Mouse (Mus musculus) intestine, embryonic 16.5 days (tissue): ENCODE data around the gene Lingo2. TPM values are rescaled to one million over a fixed set of nuclear protein-coding genes. Genes with fewer than 3 reads are reported as not detected.

Experiments used
- ATAC-seq: fragments of 200-750 bp; cut with Nextera tagmentation; 2 replicates; pipeline ENCODE4 v1.8.0; 2017; ENCODE audit warnings: moderate TSS enrichment, moderate library complexity
- H3K27ac ChIP-seq: fragments of 300-500 bp; sonication (generic); 2 replicates; pipeline ENCODE4 v1.5.1; 2014; ENCODE audit warnings: mild to moderate bottlenecking, low read length
- H3K27me3 ChIP-seq: fragments of 300-500 bp; sonication (generic); replicated peaks from 2 replicates; pipeline ENCODE4 v1.6.1; 2014; ENCODE audit warnings: low read length, control low read depth, mixed read lengths; ENCODE audit not compliant: control insufficient read depth, insufficient read depth
- H3K36me3 ChIP-seq: fragments of 300-500 bp; sonication (generic); 2 replicates; pipeline ENCODE4 v1.6.1; 2014; ENCODE audit warnings: low read length, control low read depth; ENCODE audit not compliant: control insufficient read depth, insufficient read depth
- H3K4me1 ChIP-seq: fragments of 300-500 bp; sonication (generic); 2 replicates; pipeline ENCODE4 v1.6.1; 2014; ENCODE audit warnings: low read length, control low read depth, mixed read lengths; ENCODE audit not compliant: control insufficient read depth, insufficient read depth
- H3K4me2 ChIP-seq: fragments of 300-500 bp; sonication (generic); 2 replicates; pipeline ENCODE4 v1.6.1; 2014; ENCODE audit warnings: low read depth, low read length, control low read depth
- H3K4me3 ChIP-seq: fragments of 300-500 bp; sonication (generic); 2 replicates; pipeline ENCODE4 v1.5.1; 2014; ENCODE audit warnings: mild to moderate bottlenecking, low read length
- H3K9ac ChIP-seq: fragments of 300-500 bp; sonication (generic); 2 replicates; pipeline ENCODE4 v1.6.1; 2014; ENCODE audit warnings: low read depth, low read length
- H3K9me3 ChIP-seq: fragments of 300-500 bp; sonication (generic); 2 replicates; pipeline ENCODE4 v1.6.1; 2016; ENCODE audit warnings: low read length, control low read depth; ENCODE audit not compliant: control insufficient read depth
- WGBS: fragments of 180-500 bp; shearing (Covaris S2); extraction: QIAGEN DNeasy Blood & Tissue Kit; methylation state at CpG from one replicate; pipeline ENCODE4 v1.1.7; 2014; 5-methylcytosine and 5-hydroxymethylcytosine counted together
- polyA plus RNA-seq: library from polyadenylated mRNA; unstranded; fragments of >200 nt; fragmentation: Nextera tagmentation; extraction: Ambion mirVana; gene quantifications from 2 replicates; pipeline ENCODE4 v1.2.1, GENCODE M21; 2015

Gene Lingo2
- polyA plus RNA-seq, 1 experiment from 2014 or later: 0.65 TPM

DNA sequence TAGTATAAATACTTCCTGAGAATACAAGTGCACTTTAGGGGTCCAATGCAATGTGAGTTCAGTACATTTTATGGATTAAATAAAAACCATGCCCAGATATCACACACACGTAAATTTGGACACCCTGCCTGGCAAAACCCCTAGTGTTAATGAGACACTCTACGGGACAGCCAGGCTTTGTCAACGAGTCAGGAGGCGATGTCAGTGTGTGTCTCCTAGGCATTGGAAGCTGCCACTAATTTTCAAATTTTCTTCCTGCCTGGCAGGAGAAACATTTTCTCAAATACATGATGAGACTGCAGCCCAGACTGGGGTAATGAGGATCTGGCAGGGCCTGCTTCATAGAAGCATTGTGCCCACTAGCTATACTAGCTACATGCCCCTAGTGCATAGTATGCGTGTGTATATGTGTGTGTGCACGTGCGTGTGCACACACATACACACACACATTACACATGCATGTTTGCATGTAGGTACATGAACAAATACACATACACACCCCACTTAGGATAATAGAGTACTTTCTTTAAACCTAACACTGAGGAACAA lies 1128.2 kb downstream of the Lingo2 start:
- Histone ChIP-seq H3K9ac (no peak overlapping the region), H3K4me1 (no peaks in the 10 kb centered on the region), H3K4me2 (no peak overlapping the region), H3K36me3 (no peaks in the 10 kb centered on the region), H3K9me3 (no peaks in the 10 kb centered on the region), H3K27ac (no peak overlapping the region), H3K4me3 (no peak overlapping the region), H3K27me3 (no peaks in the 10 kb centered on the region)
- ATAC-seq: no peak
- WGBS: 91% methylated on average over 7 of the region's 7 CpGs

DNA sequence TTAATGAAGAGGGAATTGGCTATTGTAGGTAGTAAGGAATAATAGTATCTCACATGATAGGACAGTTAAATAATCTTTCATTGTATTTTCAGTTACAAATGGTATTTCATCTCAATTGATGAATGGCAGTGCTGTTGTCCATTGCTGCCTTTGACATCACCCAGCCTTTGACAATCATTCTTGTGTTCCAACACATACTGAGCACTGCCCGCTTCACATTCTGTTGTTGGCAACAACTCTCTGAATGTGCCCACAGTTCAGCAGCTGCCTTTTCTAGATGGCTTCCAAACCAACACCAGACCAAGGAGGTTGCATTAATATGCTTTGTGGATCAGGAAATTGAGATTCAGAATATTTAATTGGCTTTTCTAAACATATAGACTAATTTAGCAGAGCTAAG lies 1130.8 kb downstream of the Lingo2 start:
- no peak overlapping the region for H3K9ac ChIP-seq
- no peaks in the 10 kb centered on the region for H3K36me3 ChIP-seq
- WGBS: 94% methylated on average over 1 of the region's 1 CpGs
- ATAC-seq: no peak
- H3K27me3 ChIP-seq: no peaks in the 10 kb centered on the region
- no peak overlapping the region for H3K4me2 ChIP-seq
- no peak overlapping the region for H3K27ac ChIP-seq
- H3K4me1 ChIP-seq: no peaks in the 10 kb centered on the region
- no peak overlapping the region for H3K4me3 ChIP-seq
- H3K9me3 ChIP-seq: no peaks in the 10 kb centered on the region

DNA sequence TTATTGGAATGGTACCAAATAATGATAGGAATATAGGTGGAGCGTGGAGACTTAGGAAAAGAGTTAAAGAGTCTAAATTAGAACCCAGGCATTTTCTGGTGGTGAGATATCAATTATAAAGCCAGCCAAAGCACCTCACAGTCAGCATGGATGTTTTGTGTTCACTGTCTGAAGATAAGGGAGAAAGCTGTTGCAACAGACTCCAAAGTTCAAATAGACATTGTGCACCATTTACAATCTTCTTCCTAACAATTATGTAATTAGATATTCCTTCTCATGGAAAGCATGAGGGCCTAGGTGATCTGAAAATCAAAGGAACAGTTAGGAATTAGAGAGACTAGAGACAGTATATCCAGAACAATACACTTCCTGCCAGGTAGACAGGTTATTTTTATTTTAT lies 1136.8 kb downstream of the Lingo2 start:
- Histone ChIP-seq H3K9me3 (no peaks in the 10 kb centered on the region), H3K27ac (no peak overlapping the region), H3K9ac (no peak overlapping the region), H3K36me3 (no peaks in the 10 kb centered on the region), H3K27me3 (no peaks in the 10 kb centered on the region), H3K4me1 (no peaks in the 10 kb centered on the region), H3K4me2 (no peak overlapping the region), H3K4me3 (no peak overlapping the region)
- WGBS: 90% methylated on average over 1 of the region's 1 CpGs
- peak; percentile 86 for ATAC-seq

DNA sequence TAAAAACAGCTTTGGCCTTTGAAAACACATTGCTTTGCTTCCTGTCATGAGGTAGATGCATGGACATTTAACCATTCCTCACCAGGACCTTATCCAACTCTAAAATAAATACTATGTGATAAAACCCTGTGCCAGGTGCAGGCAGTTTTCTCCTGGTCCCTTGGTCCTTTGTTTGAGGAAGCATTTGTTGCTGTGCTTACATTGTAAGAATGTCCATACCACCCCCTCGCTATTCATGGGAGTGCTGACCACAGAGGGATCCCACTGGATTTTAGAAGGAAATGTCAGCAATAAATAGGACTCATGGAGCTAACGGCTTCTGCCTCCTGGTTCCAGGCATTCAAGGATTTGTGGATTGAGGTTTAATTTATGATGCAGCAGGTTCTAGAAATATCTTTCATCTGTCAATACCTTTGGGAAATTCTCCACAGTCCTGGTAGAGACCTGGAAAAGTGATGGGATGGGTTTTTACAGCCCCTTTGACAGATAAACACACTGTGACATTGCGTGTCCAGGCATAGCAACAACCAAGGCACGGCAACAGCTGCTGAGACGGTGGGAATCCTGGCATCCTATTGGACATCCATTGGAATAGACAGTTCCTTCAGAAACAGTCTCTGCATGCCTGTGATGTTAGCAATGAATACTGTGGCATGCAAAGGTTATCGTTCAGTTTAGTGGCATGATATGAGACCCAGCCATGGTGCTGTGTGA lies 1143.9 kb downstream of the Lingo2 start:
- H3K4me3 ChIP-seq: no peak overlapping the region
- H3K27ac ChIP-seq: no peak overlapping the region
- no peaks in the 10 kb centered on the region for H3K36me3 ChIP-seq
- no peak overlapping the region for H3K4me2 ChIP-seq
- H3K4me1 ChIP-seq: no peaks in the 10 kb centered on the region
- no peak overlapping the region for H3K9ac ChIP-seq
- no peaks in the 10 kb centered on the region for H3K27me3 ChIP-seq
- ATAC-seq: no peak
- H3K9me3 ChIP-seq: no peaks in the 10 kb centered on the region
- WGBS: 65% methylated on average over 6 of the region's 6 CpGs

DNA sequence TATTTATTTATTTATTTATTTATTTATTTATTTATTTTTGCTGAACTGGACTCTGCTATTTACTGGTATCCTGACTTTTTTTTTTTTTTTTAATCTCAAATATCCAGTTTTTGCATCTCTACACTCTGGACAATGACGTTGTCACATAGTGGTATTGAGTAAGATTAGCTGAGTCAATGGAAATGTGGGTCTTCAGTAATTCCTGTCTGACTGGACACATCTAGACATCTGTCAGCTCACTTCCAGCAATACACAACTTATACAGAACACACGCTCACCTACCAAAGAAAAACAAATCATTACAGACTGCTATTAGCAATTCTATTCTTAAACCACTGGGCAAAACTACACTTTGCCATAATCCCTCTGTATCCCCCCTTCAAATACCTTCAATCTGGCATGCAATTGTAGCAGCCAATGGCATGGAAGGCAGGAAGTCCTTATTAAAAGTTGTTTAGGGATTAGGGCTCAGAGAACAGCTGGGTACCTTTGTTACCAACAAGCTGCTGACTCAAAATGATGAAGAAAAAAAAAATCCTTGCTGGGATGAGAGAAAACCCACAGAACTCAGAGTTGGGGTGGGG lies 1144.6 kb downstream of the Lingo2 start:
- ATAC-seq: no peak
- Histone ChIP-seq H3K4me1 (no peaks in the 10 kb centered on the region), H3K9ac (no peak overlapping the region), H3K4me2 (no peak overlapping the region), H3K36me3 (no peaks in the 10 kb centered on the region), H3K4me3 (no peak overlapping the region), H3K27me3 (no peaks in the 10 kb centered on the region), H3K27ac (no peak overlapping the region), H3K9me3 (no peaks in the 10 kb centered on the region)
- WGBS: 84% methylated on average over 2 of the region's 2 CpGs

DNA sequence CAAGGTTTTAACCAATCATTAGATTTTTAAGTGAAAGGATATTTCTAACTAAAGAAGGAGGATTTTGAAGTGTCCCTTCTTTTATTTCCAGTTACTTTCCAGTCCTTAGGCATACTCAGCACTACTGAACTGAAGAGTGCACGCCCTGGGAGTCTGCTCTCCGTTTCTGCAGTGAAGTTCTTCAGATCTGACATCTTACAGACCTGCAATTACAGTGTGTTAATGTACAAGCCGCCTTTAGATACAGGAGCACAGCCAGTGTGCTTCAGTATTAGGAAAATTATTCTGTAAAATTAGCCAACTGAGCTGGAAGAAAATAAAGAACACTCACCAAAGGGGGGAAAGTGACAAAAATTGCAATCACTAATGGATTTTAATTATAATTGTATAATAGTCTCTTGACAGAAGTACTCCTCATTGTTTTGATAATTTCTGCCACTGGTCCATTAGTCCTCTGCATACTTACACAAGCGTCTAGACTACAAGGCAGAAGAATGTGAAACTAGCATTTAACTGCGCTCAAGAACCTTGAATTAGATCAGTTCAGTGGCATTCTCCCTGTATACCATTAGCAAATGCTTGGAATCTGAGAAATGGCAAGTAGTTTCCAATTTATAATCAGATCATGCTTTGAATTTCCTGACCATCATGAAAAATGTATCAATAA lies 1167.2 kb downstream of the Lingo2 start:
- Histone ChIP-seq H3K36me3 (no peaks in the 10 kb centered on the region), H3K9me3 (no peaks in the 10 kb centered on the region), H3K9ac (no peak overlapping the region), H3K27ac (no peak overlapping the region), H3K4me3 (no peak overlapping the region), H3K4me2 (no peak overlapping the region), H3K4me1 (no peaks in the 10 kb centered on the region), H3K27me3 (no peaks in the 10 kb centered on the region)
- WGBS: 55% methylated on average over 5 of the region's 5 CpGs
- no peak for ATAC-seq

DNA sequence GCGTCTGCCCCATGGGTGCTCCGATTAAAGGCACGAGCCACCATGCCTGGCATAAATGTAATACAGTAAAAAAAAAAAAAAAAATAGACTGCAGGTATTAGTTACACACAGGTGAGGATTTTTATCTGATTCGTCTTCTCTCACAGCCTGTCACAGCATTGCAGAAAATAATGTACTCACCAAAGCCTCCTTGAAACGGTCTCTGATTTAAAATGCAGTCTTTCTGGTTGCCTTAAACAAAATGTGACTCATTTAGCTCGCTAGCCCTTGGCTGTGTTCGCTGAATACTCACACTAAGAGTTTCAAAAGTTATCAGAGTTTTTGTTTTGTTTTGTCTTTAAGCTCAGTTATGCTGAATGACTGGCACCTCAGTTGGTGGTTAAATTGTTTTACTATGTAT lies 1180.7 kb downstream of the Lingo2 start:
- Histone ChIP-seq H3K9me3 (no peaks in the 10 kb centered on the region), H3K27me3 (no peaks in the 10 kb centered on the region), H3K36me3 (no peaks in the 10 kb centered on the region), H3K27ac (no peak overlapping the region), H3K4me1 (no peaks in the 10 kb centered on the region), H3K4me3 (no peak overlapping the region), H3K9ac (no peak overlapping the region), H3K4me2 (no peak overlapping the region)
- no peak for ATAC-seq
- WGBS: 82% methylated on average over 7 of the region's 7 CpGs

DNA sequence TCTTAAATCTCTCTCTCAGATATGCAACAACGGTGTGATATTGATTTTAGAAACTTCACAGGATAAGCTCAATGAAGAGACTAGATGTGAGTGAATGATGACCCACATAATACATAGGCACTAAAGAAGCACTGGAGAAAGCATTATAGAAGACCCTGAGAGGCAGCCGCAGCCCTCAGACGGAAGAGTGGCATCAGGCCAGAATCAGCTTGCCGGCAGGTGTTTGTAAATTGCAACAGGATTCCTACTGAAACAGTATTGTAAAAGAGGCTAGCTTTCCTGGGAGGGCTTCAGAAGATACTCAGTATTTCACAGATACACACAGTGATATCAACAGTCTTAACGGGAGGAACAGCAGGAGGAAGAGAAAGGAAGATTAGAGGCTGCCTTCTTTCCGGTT lies 1184.6 kb downstream of the Lingo2 start:
- no peak overlapping the region for H3K4me3 ChIP-seq
- H3K4me1 ChIP-seq: no peaks in the 10 kb centered on the region
- no peak for ATAC-seq
- H3K4me2 ChIP-seq: no peak overlapping the region
- H3K9ac ChIP-seq: no peak overlapping the region
- no peaks in the 10 kb centered on the region for H3K9me3 ChIP-seq
- no peaks in the 10 kb centered on the region for H3K27me3 ChIP-seq
- WGBS: 77% methylated on average over 6 of the region's 6 CpGs
- no peak overlapping the region for H3K27ac ChIP-seq
- no peaks in the 10 kb centered on the region for H3K36me3 ChIP-seq

DNA sequence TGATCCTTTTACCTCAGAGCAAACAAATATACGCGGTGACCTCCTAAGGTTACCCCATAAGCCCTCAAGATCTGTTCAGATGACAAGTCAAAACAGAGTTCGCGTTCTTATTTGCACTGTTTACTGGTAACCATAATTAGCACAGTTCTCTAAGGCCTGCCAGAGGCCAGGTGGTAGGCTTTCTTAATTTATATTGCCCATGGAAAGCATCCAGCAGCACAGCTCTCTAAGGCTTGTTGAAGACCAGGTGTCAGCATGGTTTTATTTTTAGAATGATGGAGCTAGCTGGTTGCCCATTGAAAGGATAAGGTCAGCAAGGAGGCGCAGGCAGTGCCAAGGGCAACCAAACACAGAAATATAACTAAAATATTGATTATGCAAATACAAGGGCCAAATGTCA lies 1190.4 kb downstream of the Lingo2 start:
- H3K36me3 ChIP-seq: no peaks in the 10 kb centered on the region
- H3K4me3 ChIP-seq: no peak overlapping the region
- H3K9me3 ChIP-seq: no peaks in the 10 kb centered on the region
- H3K4me2 ChIP-seq: no peak overlapping the region
- H3K27ac ChIP-seq: no peak overlapping the region
- ATAC-seq: no peak
- H3K27me3 ChIP-seq: no peaks in the 10 kb centered on the region
- no peaks in the 10 kb centered on the region for H3K4me1 ChIP-seq
- 67% methylated on average over 5 of the region's 5 CpGs for WGBS
- no peak overlapping the region for H3K9ac ChIP-seq
